17 mouse cellular contexts compared by ENCODE assay signal in the genomic region with DNA sequence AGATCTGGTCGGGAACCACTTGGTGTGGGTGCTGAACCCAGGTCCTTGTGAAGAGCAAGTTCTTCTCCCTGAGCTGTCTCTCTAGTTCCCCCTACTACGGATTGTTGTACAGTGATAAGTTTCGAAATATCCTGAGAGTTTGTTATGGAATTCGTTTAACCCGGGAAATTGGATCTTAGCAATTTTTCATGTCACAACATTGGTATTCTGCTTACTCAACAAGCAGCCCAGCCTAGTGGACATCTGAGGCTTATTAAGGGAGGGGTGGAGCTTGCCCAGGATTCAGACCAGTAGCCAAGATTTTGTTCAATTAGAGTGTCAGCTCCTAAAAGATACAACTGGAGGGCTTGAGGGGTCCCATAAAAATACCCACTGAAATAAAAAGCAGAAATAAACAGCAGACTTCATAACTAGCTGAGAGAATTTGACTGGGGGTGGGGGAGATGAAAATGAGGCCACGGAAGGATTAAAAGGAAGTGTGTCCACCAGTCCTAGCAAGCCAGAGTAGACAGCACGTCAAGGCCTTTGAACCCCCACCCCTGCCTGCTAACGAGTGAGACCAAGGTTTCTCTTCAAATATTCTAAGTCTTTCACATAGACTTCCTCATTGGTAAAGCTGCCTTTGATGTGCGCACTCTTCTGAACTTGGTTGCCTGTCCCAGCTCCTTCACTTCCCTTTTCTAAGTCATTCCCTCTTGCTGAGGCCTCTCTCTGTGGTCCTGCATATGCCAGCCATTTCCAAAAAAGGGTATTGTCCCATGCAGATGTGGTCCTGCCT. TPM values are rescaled to one million over a fixed set of nuclear protein-coding genes. Genes with fewer than 3 reads are reported as not detected.
DNase-seq lines count a peak whose midpoint lies in the region; ATAC-seq and TF ChIP-seq lines count a peak whose summit lies in the region.
"Had no signal": no experiment of that assay in that cellular context is flagged by ENCODE, and none has a peak within 500 bp of the region (broad histone marks: within the 10 kb centered on the region; RNA-seq: fewer than 3 reads in every experiment).

No protein-coding gene starts in this region.

- no peak for TF ChIP-seq EP300 in lung, postnatal 0 days (IDR thresholded peaks at IDR 0.05)

- H3K4me2 ChIP-seq in lung, postnatal 0 days (replicated peaks; ENCODE audit: low read depth, low read length): no peak overlapping the region
- H3K4me2 ChIP-seq: heart, embryonic 12.5 days; limb, embryonic 12.5 days; liver, embryonic 15.5 days; neural tube, embryonic 13.5 days had no signal

- 81% methylated on average over 9 of the region's 9 CpGs for WGBS in lung, postnatal 0 days

- no peak overlapping the region for H3K27ac ChIP-seq in lung, postnatal 0 days (ENCODE audit: low read length)
- H3K27ac ChIP-seq in brown adipose tissue, adult 24 weeks (replicated peaks; ENCODE audit: low read depth, low read length): peak overlapping the region; percentile 52
- H3K27ac ChIP-seq: limb, embryonic 12.5 days; liver, embryonic 15.5 days; neural tube, embryonic 13.5 days had no signal

- ATAC-seq in lung, postnatal 0 days: no peak
- peak; percentile 94 for ATAC-seq in monocyte, adult 5-6 weeks (replicated peaks; ENCODE audit: insufficient number of reproducible peaks, low FRiP score, low TSS enrichment, poor library complexity, severe bottlenecking)

- no peak overlapping the region for H3K9ac ChIP-seq in lung, postnatal 0 days (replicated peaks; ENCODE audit: low read depth)
- H3K9ac ChIP-seq: heart, embryonic 12.5 days; limb, embryonic 12.5 days; liver, embryonic 15.5 days; neural tube, embryonic 13.5 days had no signal

- no peak for TF ChIP-seq CTCF in lung, postnatal 0 days (IDR thresholded peaks at IDR 0.05)

- H3K27me3 ChIP-seq in lung, postnatal 0 days (replicated peaks; ENCODE audit: insufficient read depth, low read length): no peaks in the 10 kb centered on the region
- H3K27me3 ChIP-seq: heart, embryonic 12.5 days; limb, embryonic 12.5 days; liver, embryonic 15.5 days; neural tube, embryonic 13.5 days had no signal

- H3K9me3 ChIP-seq in lung, postnatal 0 days (ENCODE audit: low read length): no peaks in the 10 kb centered on the region
- H3K9me3 ChIP-seq: liver, embryonic 15.5 days; neural tube, embryonic 13.5 days had no signal

- H3K4me3 ChIP-seq in lung, postnatal 0 days (ENCODE audit: low read depth, low read length): no peak overlapping the region
- no peak overlapping the region for H3K4me3 ChIP-seq in brown adipose tissue, adult 24 weeks (ENCODE audit: insufficient read depth, low read depth, low read length)
- H3K4me3 ChIP-seq: heart, embryonic 12.5 days; limb, embryonic 12.5 days; liver, embryonic 15.5 days; neural tube, embryonic 13.5 days had no signal

- H3K36me3 ChIP-seq in lung, postnatal 0 days (ENCODE audit: insufficient read depth, low read length): peaks cover 4% of the 10 kb centered on the region; the same call in 1 of the 2 replicates
- H3K36me3 ChIP-seq: liver, embryonic 15.5 days had no signal

- DNase-seq in lung, postnatal 0 days (ENCODE audit: low spot score): peak; percentile 16
- DNase-seq in lung, postnatal 14 days: no peak
- DNase-seq in MEL-GATA-1-ER (ENCODE audit: extremely low read depth, low read depth): peak; percentile 40
- DNase-seq in adrenal gland, adult 8-10 months: no peak
- no peak for DNase-seq in right cerebral cortex, postnatal 14 days
- DNase-seq: adrenal gland, postnatal 36 days; gastrocnemius, postnatal 36 days; heart, postnatal 4 days; kidney, adult 2 months; kidney, postnatal 25 days; spleen, adult 18-20 months had no signal

- no peaks in the 10 kb centered on the region for H3K4me1 ChIP-seq in lung, postnatal 0 days (ENCODE audit: insufficient read depth, low read depth, low read length)
- H3K4me1 ChIP-seq in brown adipose tissue, adult 24 weeks (ENCODE audit: control insufficient read depth, insufficient read depth, insufficient read length, low read length): peaks cover 2% of the 10 kb centered on the region; the same call in 1 of the 2 replicates
- H3K4me1 ChIP-seq: heart, embryonic 12.5 days; liver, embryonic 15.5 days; neural tube, embryonic 13.5 days had no signal

RNA-seq across cellular contexts. Expression of a gene that starts 38.5 kb away (rescaled TPM):
- polyA plus RNA-seq in lung, postnatal 0 days (2015; fragmentation: Nextera tagmentation; extraction: Ambion mirVana): 14.5 and 15.9 TPM in 2 replicates
- polyA plus RNA-seq in brown adipose tissue, adult 24 weeks (2012; ENCODE audit: insufficient read depth, insufficient read length, missing spikeins): 4.2 and 7.5 TPM in 2 replicates
- 63.4 to 86.0 TPM (median 78.7 TPM) in 3 replicates for total RNA-seq in monocyte, adult 5-6 weeks (2017)
- 10 to 100 TPM in 3 of 4 experiments, 1 to 10 TPM in 1; 9.7 to 20.9 (median 12.7) TPM for total RNA-seq in adrenal gland, adult 8-10 months (2022)

RNA-seq across cellular contexts. Expression of a gene that starts 39.1 kb away (rescaled TPM):
- polyA plus RNA-seq in lung, postnatal 0 days (2015; fragmentation: Nextera tagmentation; extraction: Ambion mirVana): 12.7 and 12.8 TPM in 2 replicates
- 13.2 and 15.1 TPM in 2 replicates for polyA plus RNA-seq in brown adipose tissue, adult 24 weeks (2012; ENCODE audit: insufficient read depth, insufficient read length, missing spikeins)
- total RNA-seq in monocyte, adult 5-6 weeks (2017): 80.3 to 121 TPM (median 107 TPM) in 3 replicates
- 10 to 100 TPM; 27.4 to 44.4 (median 37.9) TPM for total RNA-seq in adrenal gland, adult 8-10 months (2022)

Comparison
In these comparisons a context has a peak if more than half of its experiments do, and no peak if none do; other contexts are left out.
1. DNase-seq: peak in lung, postnatal 0 days (single experiment) and MEL-GATA-1-ER (single experiment); none in lung, postnatal 14 days (single experiment), adrenal gland, adult 8-10 months (single experiment) and right cerebral cortex, postnatal 14 days (single experiment).